Mouse (Mus musculus) CH12.LX (cell line): ENCODE measurements at regions not wholly inside any gene's neighbourhood (a gene's known extent, or its start where the extent isn't known, plus 50 kb on each side); places are given as distances from the start of the nearest gene placed in this dataset.

Experiments
- DNase-seq: peaks from one replicate; pipeline ENCODE4 v3.0.0-alpha.2; 2013; ENCODE audit errors: extremely low read depth
- H3K27ac ChIP-seq: 2 replicates; pipeline ENCODE4 v1.5.1; 2012; ENCODE audit warnings: low read depth, mild to moderate bottlenecking, control low read depth, moderate library complexity; ENCODE audit not compliant: insufficient read depth
- H3K27me3 ChIP-seq: replicated peaks from 2 replicates; pipeline ENCODE3; 2012; ENCODE audit warnings: inconsistent platforms
- H3K36me3 ChIP-seq, 2 experiments: replicated peaks in 1 of 2; 2 replicates each; pipeline versions ENCODE3 to v1.6.1; 2012; ENCODE audit warnings: inconsistent platforms in 1 of 2, low read length in 1 of 2, mild to moderate bottlenecking in 1 of 2, mixed read lengths in 1 of 2, moderate library complexity in 1 of 2; ENCODE audit not compliant: control insufficient read depth in 1 of 2, insufficient read depth in 1 of 2
- H3K4me1 ChIP-seq, 2 experiments: 2 replicates each; pipeline ENCODE4 v1.6.1; 2012; ENCODE audit warnings: inconsistent platforms in 1 of 2, moderate library complexity in 1 of 2; ENCODE audit not compliant: insufficient read depth in 2 of 2, control insufficient read depth in 1 of 2
- H3K4me2 ChIP-seq: 2 replicates; pipeline ENCODE4 v1.6.1; 2012; ENCODE audit warnings: low read depth, mild to moderate bottlenecking, control low read depth; ENCODE audit not compliant: poor library complexity, insufficient read depth, severe bottlenecking
- H3K4me3 ChIP-seq, 3 experiments: fragments of 150-350 bp in 1 of 3; sonication (generic) in 1 of 3; replicated peaks in 1 of 3; 2 replicates each; pipeline versions ENCODE3 to v1.5.1; 2011 to 2012; ENCODE audit warnings: low read depth in 2 of 3, low read length in 2 of 3, mild to moderate bottlenecking in 2 of 3, moderate library complexity in 2 of 3, control low read depth in 1 of 3, improper control_type of control experiment in 1 of 3, inconsistent platforms in 1 of 3, mixed read lengths in 1 of 3; ENCODE audit not compliant: poor library complexity in 1 of 3
- H3K79me2 ChIP-seq: replicated peaks from 2 replicates; pipeline ENCODE4 v1.6.1; 2012; ENCODE audit warnings: mild to moderate bottlenecking, moderate library complexity; ENCODE audit not compliant: control insufficient read depth, poor library complexity, insufficient read depth, severe bottlenecking; ENCODE audit errors: extremely low read depth
- H3K9ac ChIP-seq: 2 replicates; pipeline ENCODE4 v1.6.1; 2012; ENCODE audit warnings: low read depth, mild to moderate bottlenecking, control low read depth, moderate library complexity; ENCODE audit not compliant: insufficient read depth
- H3K9me3 ChIP-seq: replicated peaks from 2 replicates; pipeline ENCODE3; 2012; ENCODE audit warnings: low read length, inconsistent platforms, mixed read lengths
- CHD2 ChIP-seq: IDR thresholded peaks from 2 replicates; pipeline ENCODE4 v1.6.1; 2011; ENCODE audit warnings: low read length, improper control_type of control experiment
- CTCF ChIP-seq, 2 experiments: IDR thresholded peaks in 1 of 2; conservative IDR thresholded peaks in 1 of 2; 2 replicates each; pipeline ENCODE4 v1.5.1; 2011 to 2012; ENCODE audit warnings: low read depth in 2 of 2, low read length in 2 of 2, improper control_type of control experiment in 1 of 2, inconsistent platforms in 1 of 2, mild to moderate bottlenecking in 1 of 2, moderate library complexity in 1 of 2
- E2F4 ChIP-seq: IDR thresholded peaks from 2 replicates; pipeline ENCODE4 v1.6.1; 2011; ENCODE audit warnings: low read depth, low read length, improper control_type of control experiment; ENCODE audit not compliant: insufficient replicate concordance
- ETS1 ChIP-seq: conservative IDR thresholded peaks from 2 replicates; pipeline ENCODE4 v1.6.1; 2012; ENCODE audit warnings: low read depth, mild to moderate bottlenecking, inconsistent platforms, low read length, improper control_type of control experiment, moderate library complexity
- HCFC1 ChIP-seq: IDR thresholded peaks from 2 replicates; pipeline ENCODE4 v1.6.1; 2012; ENCODE audit warnings: low read depth, mild to moderate bottlenecking, inconsistent platforms, low read length, improper control_type of control experiment
- JUN ChIP-seq: IDR thresholded peaks from 2 replicates; pipeline ENCODE4 v1.6.1; 2011; ENCODE audit warnings: low read depth, mild to moderate bottlenecking, low read length, improper control_type of control experiment, moderate library complexity; ENCODE audit not compliant: insufficient read depth
- MAFK ChIP-seq: IDR thresholded peaks from 2 replicates; pipeline ENCODE4 v1.6.1; 2011; ENCODE audit warnings: low read length, improper control_type of control experiment; ENCODE audit not compliant: insufficient replicate concordance
- MEF2A ChIP-seq: IDR thresholded peaks from 2 replicates; pipeline ENCODE4 v1.6.1; 2014; ENCODE audit warnings: low read depth, mild to moderate bottlenecking, inconsistent platforms, low read length, improper control_type of control experiment, borderline replicate concordance
- NELFE ChIP-seq: IDR thresholded peaks from 2 replicates; pipeline ENCODE4 v1.6.1; 2011; ENCODE audit warnings: low read depth, low read length, improper control_type of control experiment
- POLR2A ChIP-seq: IDR thresholded peaks from 2 replicates; pipeline ENCODE4 v1.6.1; 2011; ENCODE audit warnings: low read depth, mild to moderate bottlenecking, improper control_type of control experiment, low read length
- POLR2AphosphoS2 ChIP-seq: IDR thresholded peaks from 2 replicates; pipeline ENCODE4 v1.6.1; 2011; ENCODE audit warnings: low read depth, low read length, improper control_type of control experiment
- RCOR1 ChIP-seq: conservative IDR thresholded peaks from 2 replicates; pipeline ENCODE4 v1.6.1; 2012; ENCODE audit warnings: low read depth, mild to moderate bottlenecking, inconsistent platforms, low read length, improper control_type of control experiment
- TCF12 ChIP-seq: IDR thresholded peaks from 2 replicates; pipeline ENCODE4 v1.6.1; 2014; ENCODE audit warnings: low read depth, mild to moderate bottlenecking, inconsistent platforms, low read length, improper control_type of control experiment
- USF1 ChIP-seq: IDR thresholded peaks from 2 replicates; pipeline ENCODE4 v1.6.1; 2014; ENCODE audit warnings: low read depth, mild to moderate bottlenecking, inconsistent platforms, low read length, improper control_type of control experiment
- ZNF384 ChIP-seq: IDR thresholded peaks from 2 replicates; pipeline ENCODE4 v1.6.1; 2012; ENCODE audit warnings: low read depth, low read length, improper control_type of control experiment, inconsistent platforms
- dilution Hi-C: fragments of 300-500 bp; cut with MboI; formaldehyde crosslinking; loops from 2 replicates; pipeline ENCODE4 v1.14.3; 2020; ENCODE audit warnings: low sequenced_read_pairs; ENCODE audit not compliant: extremely low pct_unique_long_range_greater_than_20kb, extremely low pct_ligation_motif_present
- in situ Hi-C: fragments of 300-500 bp; cut with MboI; formaldehyde crosslinking; loops from 3 replicates; pipeline ENCODE4 v1.14.3; 2019; ENCODE audit warnings: low sequenced_read_pairs, low pct_ligation_motif_present, low pct_unique_long_range_greater_than_20kb, mixed read lengths

DNA sequence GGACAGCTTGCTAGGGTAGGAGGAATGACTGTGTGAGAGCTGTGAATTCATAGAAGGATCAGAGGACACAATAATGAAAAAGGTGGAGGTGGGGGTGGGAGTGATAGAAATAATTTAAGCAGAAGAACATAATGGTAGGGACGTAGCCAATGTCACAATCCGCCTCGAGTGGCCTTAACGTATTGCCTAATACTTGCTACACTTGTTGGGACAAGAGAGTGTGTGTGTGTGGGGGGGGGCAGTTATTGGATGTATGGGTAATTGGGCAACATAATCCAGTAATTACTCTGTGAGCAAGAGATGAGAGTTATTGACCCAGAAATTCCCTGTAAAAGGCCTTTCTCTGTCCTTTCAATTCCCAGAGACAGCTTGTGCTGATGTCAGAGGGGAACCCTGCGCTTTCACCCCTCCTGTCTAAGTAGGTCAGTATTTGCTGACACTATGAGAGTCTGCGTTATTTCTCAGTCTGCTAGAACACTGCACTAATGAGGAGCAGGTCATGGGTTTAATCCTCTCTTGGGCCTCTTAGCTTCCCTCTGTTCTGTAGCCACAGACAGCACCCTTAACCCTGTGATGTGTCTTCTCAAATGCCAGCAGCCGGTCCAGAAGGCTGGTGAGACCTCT is 135.7 kb downstream of the Fam76b start:
- in situ Hi-C loops (no loop called here), dilution Hi-C loops (no loop called here)
- no peak overlapping the region for H3K4me2 ChIP-seq
- H3K9ac ChIP-seq: no peak overlapping the region
- no peak overlapping the region for H3K27ac ChIP-seq
- peaks cover 0 to 4% of the 10 kb centered on the region in 2 experiments; a peak in 1 of 4 replicates for H3K4me1 ChIP-seq
- DNase-seq: no peak
- no peak overlapping the region for H3K4me3 ChIP-seq
- no peaks in the 10 kb centered on the region for H3K27me3 ChIP-seq
- no peaks in the 10 kb centered on the region for H3K9me3 ChIP-seq
- no peaks in the 10 kb centered on the region; the same call in 1 of the 2 replicates for H3K79me2 ChIP-seq
- no peak for TF ChIP-seq RCOR1
- H3K36me3 ChIP-seq: no peaks in the 10 kb centered on the region

DNA sequence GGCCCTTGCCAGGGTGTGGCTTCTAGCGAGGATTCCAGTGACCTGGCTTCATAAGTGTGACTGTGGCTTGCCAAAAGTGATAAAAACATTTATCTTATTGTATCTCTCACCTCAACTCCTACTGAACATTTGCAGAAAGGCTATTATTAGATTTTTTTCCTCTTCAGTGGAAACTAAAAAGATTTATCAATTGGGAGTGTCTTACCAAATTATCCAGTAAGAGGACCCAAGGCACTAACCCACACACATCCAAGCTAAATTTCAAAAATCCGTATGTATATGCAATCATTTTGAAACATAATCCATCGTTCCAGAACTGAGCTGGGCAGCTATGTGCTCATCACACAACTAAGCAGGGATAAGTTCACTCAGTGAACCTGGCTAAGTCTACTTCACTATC is 136.3 kb downstream of the Fam76b start:
- in situ Hi-C loops (no loop called here), dilution Hi-C loops (no loop called here)
- H3K27me3 ChIP-seq: no peaks in the 10 kb centered on the region
- no peak overlapping the region for H3K9ac ChIP-seq
- TF ChIP-seq POLR2A: no peak
- no peak for TF ChIP-seq JUN
- no peak for TF ChIP-seq MAFK
- TF ChIP-seq TCF12: no peak
- TF ChIP-seq ZNF384: no peak
- TF ChIP-seq MEF2A: no peak
- TF ChIP-seq CTCF (conservative IDR thresholded peaks at IDR 0.05 in 1 of 2, IDR thresholded peaks at IDR 0.05 in 1 of 2; ENCODE audit: low read depth in 2 of 2, low read length in 2 of 2): no peak
- no peak for TF ChIP-seq HCFC1
- no peak overlapping the region for H3K4me2 ChIP-seq
- no peaks in the 10 kb centered on the region; the same call in 1 of the 2 replicates for H3K79me2 ChIP-seq
- H3K36me3 ChIP-seq: no peaks in the 10 kb centered on the region
- no peak overlapping the region for H3K27ac ChIP-seq
- H3K9me3 ChIP-seq: no peaks in the 10 kb centered on the region
- H3K4me1 ChIP-seq: peaks cover 0 to 3% of the 10 kb centered on the region in 2 experiments; a peak in 1 of 4 replicates
- DNase-seq: no peak
- H3K4me3 ChIP-seq: no peak overlapping the region

DNA sequence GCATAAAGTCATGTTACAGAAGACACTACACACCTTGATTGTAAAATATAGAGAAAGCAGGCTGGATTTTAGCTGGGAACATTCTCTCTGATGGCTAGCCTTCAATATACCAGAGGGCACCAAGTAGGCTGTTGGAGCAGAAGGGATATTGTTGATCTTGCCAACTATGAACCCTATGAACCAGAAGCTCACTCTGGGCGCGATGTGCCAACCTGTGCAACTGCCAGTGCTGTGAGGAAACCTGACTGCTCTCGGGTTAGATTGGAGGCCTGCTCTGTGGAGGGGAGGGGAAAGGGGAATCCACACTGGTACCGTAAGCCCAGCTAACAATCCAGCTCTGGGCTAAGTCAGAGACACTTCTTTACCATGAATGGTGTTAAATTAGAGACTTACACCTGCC is 136.7 kb downstream of the Fam76b start:
- in situ Hi-C loops (no loop called here), dilution Hi-C loops (no loop called here)
- Histone ChIP-seq H3K27ac (no peak overlapping the region), H3K9me3 (no peaks in the 10 kb centered on the region), H3K4me2 (no peak overlapping the region), H3K4me3 (no peak overlapping the region), H3K9ac (no peak overlapping the region), H3K36me3 (no peaks in the 10 kb centered on the region), H3K27me3 (no peaks in the 10 kb centered on the region), H3K4me1 (no peaks in the 10 kb centered on the region), H3K79me2 (no peaks in the 10 kb centered on the region; the same call in 1 of the 2 replicates)
- TF ChIP-seq POLR2AphosphoS2: no peak
- TF ChIP-seq NELFE: no peak
- no peak for TF ChIP-seq MEF2A
- TF ChIP-seq USF1: no peak
- TF ChIP-seq ETS1: no peak
- TF ChIP-seq POLR2A: no peak
- no peak for TF ChIP-seq MAFK
- no peak for TF ChIP-seq CHD2
- TF ChIP-seq E2F4: no peak
- no peak for DNase-seq
